Mouse (Mus musculus) cerebellum, adult 11-12 months (tissue): ENCODE results near the gene Dio1.

Experiments
- DNase-seq: peaks from one replicate; pipeline ENCODE4 v3.0.0; 2022

The Dio1 gene

GRCm38 (mm10) chr4:107300371-107300770, 6.6 kb downstream of the Dio1 start:
- no peak for DNase-seq

- DNase-seq, result no peak
Measured at GRCm38 (mm10) chr4:107299779-107300340, 7.1 kb downstream of the Dio1 start.

- no peak for DNase-seq
Measured at GRCm38 (mm10) chr4:107298071-107298606, 8.8 kb downstream of the Dio1 start.

- no peak for DNase-seq
Measured at GRCm38 (mm10) chr4:107292273-107292662, 14.7 kb downstream of the Dio1 start.

GRCm38 (mm10) chr4:107291611-107292272, 15.2 kb downstream of the Dio1 start:
- DNase-seq, result no peak

- DNase-seq, result no peak
Measured at GRCm38 (mm10) chr4:107287517-107287916, 19.5 kb downstream of the Dio1 start.

- DNase-seq, result no peak
Measured at GRCm38 (mm10) chr4:107286386-107286785, 20.6 kb downstream of the Dio1 start.

- no peak for DNase-seq
Measured at GRCm38 (mm10) chr4:107285446-107286200, 21.3 kb downstream of the Dio1 start.

- no peak for DNase-seq
Measured at GRCm38 (mm10) chr4:107280843-107281475, 26.0 kb downstream of the Dio1 start.

GRCm38 (mm10) chr4:107278188-107278707, 28.7 kb downstream of the Dio1 start:
- DNase-seq, result no peak

GRCm38 (mm10) chr4:107274511-107274910, 32.5 kb downstream of the Dio1 start:
- no peak for DNase-seq

- no peak for DNase-seq
Measured at GRCm38 (mm10) chr4:107273683-107274082, 33.3 kb downstream of the Dio1 start.

GRCm38 (mm10) chr4:107260001-107260400, 47.0 kb downstream of the Dio1 start:
- DNase-seq, result no peak

GRCm38 (mm10) chr4:107254414-107254813, 52.6 kb downstream of the Dio1 start:
- DNase-seq, result peak; percentile 12

GRCm38 (mm10) chr4:107253125-107254091, 53.6 kb downstream of the Dio1 start, which contains the start of the genes Lrrc42 and Hspb11:
Gene Lrrc42, minus strand, starts transcription at chr4:107253532.
Gene Hspb11, plus strand, starts transcription at chr4:107253593.
- peak; percentile 97 for DNase-seq

GRCm38 (mm10) chr4:107252522-107252921, 54.4 kb downstream of the Dio1 start:
- DNase-seq, result peak; percentile 46

- peak; percentile 14 for DNase-seq
Measured at GRCm38 (mm10) chr4:107250494-107250893, 56.5 kb downstream of the Dio1 start.

- DNase-seq, result peak; percentile 14
Measured at GRCm38 (mm10) chr4:107249471-107249870, 57.5 kb downstream of the Dio1 start.

GRCm38 (mm10) chr4:107248061-107248460, 58.9 kb downstream of the Dio1 start:
- no peak for DNase-seq

- DNase-seq, result no peak
Measured at GRCm38 (mm10) chr4:107247110-107247509, 59.9 kb downstream of the Dio1 start.

- no peak for DNase-seq
Measured at GRCm38 (mm10) chr4:107246040-107246439, 60.9 kb downstream of the Dio1 start.

- DNase-seq, result no peak
Measured at GRCm38 (mm10) chr4:107245368-107245767, 61.6 kb downstream of the Dio1 start.
